Mouse (Mus musculus): ENCODE data around the gene Sema6b. TPM values are rescaled to one million over a fixed set of nuclear protein-coding genes. Genes with fewer than 3 reads are reported as not detected.

The Sema6b gene
- polyA plus RNA-seq, 1 experiment from 2014 or later: 2.5 TPM

GRCm38 (mm10) chr17:56165671-56166070, 25.5 kb upstream of the Sema6b start:
- no peaks in the 10 kb centered on the region for H3K27me3 ChIP-seq
- WGBS: 77% methylated on average over 11 of the region's 11 CpGs
- no peak overlapping the region for H3K4me3 ChIP-seq
- ATAC-seq (ENCODE audit: insufficient number of reproducible peaks, insufficient read depth, low FRiP score, low TSS enrichment, low read depth): no peak
- no peaks in the 10 kb centered on the region for H3K9me3 ChIP-seq
- H3K9ac ChIP-seq: no peak overlapping the region
- no peak overlapping the region for H3K4me2 ChIP-seq
- no peaks in the 10 kb centered on the region for H3K36me3 ChIP-seq
- H3K27ac ChIP-seq: no peak overlapping the region
- peaks cover 21% of the 10 kb centered on the region for H3K4me1 ChIP-seq

DNA sequence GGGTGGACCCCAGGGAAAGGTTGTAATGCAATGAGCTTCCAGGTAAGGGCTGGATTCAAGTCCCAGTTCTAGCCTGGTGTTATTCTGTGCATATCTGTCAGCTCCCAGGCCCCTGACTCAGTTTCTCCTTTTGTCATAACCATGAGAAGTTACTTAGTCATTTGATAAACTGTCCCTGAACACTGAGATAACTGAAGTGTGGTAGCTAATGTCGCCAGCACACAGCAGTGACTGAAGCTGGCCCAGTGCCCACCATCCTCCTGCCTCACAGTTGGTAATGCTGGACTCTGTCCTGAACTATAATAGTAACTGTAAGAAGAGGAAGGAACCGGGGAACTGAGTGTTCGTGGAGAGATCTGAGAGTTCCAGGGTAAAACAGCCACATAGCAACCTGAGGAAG, 24.4 kb upstream of the Sema6b start:
- 83% methylated on average over 3 of the region's 3 CpGs for WGBS
- H3K27ac ChIP-seq: no peak overlapping the region
- H3K27me3 ChIP-seq: no peaks in the 10 kb centered on the region
- no peak overlapping the region for H3K4me2 ChIP-seq
- no peaks in the 10 kb centered on the region for H3K36me3 ChIP-seq
- ATAC-seq (ENCODE audit: insufficient number of reproducible peaks, insufficient read depth, low FRiP score, low TSS enrichment, low read depth): no peak
- H3K9ac ChIP-seq: no peak overlapping the region
- no peak overlapping the region for H3K4me3 ChIP-seq
- no peaks in the 10 kb centered on the region for H3K9me3 ChIP-seq
- H3K4me1 ChIP-seq: peaks cover 15% of the 10 kb centered on the region

GRCm38 (mm10) chr17:56163523-56164102, 23.5 kb upstream of the Sema6b start:
- ATAC-seq (ENCODE audit: insufficient number of reproducible peaks, insufficient read depth, low FRiP score, low TSS enrichment, low read depth): no peak
- no peak overlapping the region for H3K27ac ChIP-seq
- peak overlapping the region; percentile 52 for H3K4me3 ChIP-seq
- H3K4me2 ChIP-seq: peak overlapping the region; percentile 81
- H3K4me1 ChIP-seq: peaks cover 15% of the 10 kb centered on the region
- no peaks in the 10 kb centered on the region; the same call in 1 of the 2 replicates for H3K27me3 ChIP-seq
- H3K9ac ChIP-seq: peak overlapping the region; percentile 17; the same call in 1 of the 2 replicates
- H3K9me3 ChIP-seq: no peaks in the 10 kb centered on the region
- 77% methylated on average over 6 of the region's 6 CpGs for WGBS
- H3K36me3 ChIP-seq: no peaks in the 10 kb centered on the region

DNA sequence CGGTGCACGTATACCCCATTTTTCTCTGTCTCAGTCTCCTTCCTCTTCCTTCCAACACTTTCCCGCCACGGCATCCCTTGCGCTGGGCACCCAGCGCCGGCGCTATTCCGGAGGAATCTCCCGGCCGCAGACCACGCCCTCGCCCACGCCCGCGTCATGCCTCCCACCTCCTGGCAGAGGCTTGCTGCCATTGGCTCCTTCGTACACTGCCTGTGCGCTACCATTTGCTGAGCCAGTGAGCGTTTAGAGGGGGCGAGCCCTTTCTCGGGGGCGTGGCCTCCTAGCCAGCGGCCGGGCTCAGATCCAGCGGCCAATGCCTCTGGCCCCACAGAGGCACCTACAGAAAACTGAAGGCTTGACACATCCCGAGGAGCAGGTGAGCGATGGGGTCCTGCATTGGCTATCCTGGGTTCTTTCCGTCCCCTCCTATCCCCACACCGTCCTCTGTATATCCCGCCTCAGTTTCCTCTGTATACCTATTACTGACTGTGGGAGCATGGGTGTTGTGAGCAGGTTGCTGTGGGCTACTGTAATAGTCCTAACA, 22.2 kb upstream of the Sema6b start, which contains the start of gene Tnfaip8l1:
Gene Tnfaip8l1, plus strand, starts transcription at position 247 of the 544 bp plus-strand sequence.
- WGBS: under 1% methylated on average over 30 of the region's 30 CpGs
- H3K27me3 ChIP-seq: peaks cover 12% of the 10 kb centered on the region
- no peak within 1 kb of the TSS for H3K27ac ChIP-seq
- H3K9me3 ChIP-seq: no peaks in the 10 kb centered on the region
- H3K4me1 ChIP-seq: peaks cover 15% of the 10 kb centered on the region
- no peaks in the 10 kb centered on the region for H3K36me3 ChIP-seq
- peak within 1 kb of the TSS; percentile 81 for H3K4me2 ChIP-seq
- H3K9ac ChIP-seq: peak within 1 kb of the TSS; percentile 66
- H3K4me3 ChIP-seq: peak within 1 kb of the TSS; percentile 52
- peak; percentile 97 for ATAC-seq (ENCODE audit: insufficient number of reproducible peaks, insufficient read depth, low FRiP score, low TSS enrichment, low read depth)

DNA sequence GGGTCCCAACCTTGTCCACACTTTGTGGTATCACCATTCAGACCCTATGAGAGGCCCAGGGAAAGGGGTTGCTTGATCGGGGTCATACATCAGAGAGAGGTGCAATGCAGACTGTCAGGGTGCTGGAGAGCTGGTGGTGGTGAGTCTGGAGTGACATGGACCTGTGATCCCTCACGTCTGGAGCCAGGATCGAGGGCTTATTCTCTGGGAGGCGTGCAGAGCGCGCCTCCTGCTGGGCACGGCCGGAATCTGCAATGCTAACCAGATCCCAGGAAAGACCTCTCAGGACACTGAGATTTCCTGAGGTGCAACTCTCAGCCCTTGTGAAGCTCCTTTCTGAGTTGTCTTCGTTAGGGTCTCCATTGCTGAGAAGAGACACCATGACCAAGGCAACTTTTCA, 19.6 kb upstream of the Sema6b start:
- Histone ChIP-seq H3K9me3 (no peaks in the 10 kb centered on the region), H3K27me3 (peaks cover 28% of the 10 kb centered on the region), H3K4me2 (no peak overlapping the region), H3K4me1 (peaks cover 15% of the 10 kb centered on the region), H3K27ac (no peak overlapping the region), H3K9ac (no peak overlapping the region), H3K36me3 (no peaks in the 10 kb centered on the region), H3K4me3 (no peak overlapping the region)
- WGBS: 3% methylated on average over 9 of the region's 9 CpGs
- ATAC-seq (ENCODE audit: insufficient number of reproducible peaks, insufficient read depth, low FRiP score, low TSS enrichment, low read depth): no peak

DNA sequence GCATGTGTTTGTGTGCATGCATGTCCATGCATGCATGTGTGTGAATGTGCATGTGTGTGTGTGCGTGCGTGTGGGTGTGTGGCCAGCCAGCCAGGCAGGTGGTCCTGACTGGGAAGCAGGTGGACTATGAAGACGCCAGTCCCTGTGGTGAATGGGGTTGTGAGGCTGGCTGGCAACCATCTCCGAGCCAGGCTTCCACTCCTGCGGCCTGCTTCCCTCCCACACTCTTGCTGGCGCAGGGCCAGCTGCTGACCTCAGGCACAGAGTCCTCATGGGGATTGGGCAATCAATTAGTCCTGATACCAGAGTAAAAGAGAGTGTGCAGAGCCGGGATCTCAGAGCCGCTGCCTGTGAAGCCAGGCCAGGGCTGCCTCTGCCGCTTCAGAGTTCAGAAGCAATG, 13.5 kb upstream of the Sema6b start:
- Histone ChIP-seq H3K36me3 (no peaks in the 10 kb centered on the region), H3K27me3 (peaks cover 84% of the 10 kb centered on the region), H3K4me2 (no peak overlapping the region), H3K9me3 (no peaks in the 10 kb centered on the region), H3K9ac (no peak overlapping the region), H3K4me1 (peaks cover 5% of the 10 kb centered on the region), H3K4me3 (no peak overlapping the region), H3K27ac (no peak overlapping the region)
- 42% methylated on average over 9 of the region's 9 CpGs for WGBS
- no peak for ATAC-seq (ENCODE audit: insufficient number of reproducible peaks, insufficient read depth, low FRiP score, low TSS enrichment, low read depth)

- no peak for ATAC-seq (ENCODE audit: insufficient number of reproducible peaks, insufficient read depth, low FRiP score, low TSS enrichment, low read depth)
- Histone ChIP-seq H3K4me2 (no peak overlapping the region), H3K27ac (no peak overlapping the region), H3K36me3 (no peaks in the 10 kb centered on the region), H3K9ac (no peak overlapping the region), H3K9me3 (no peaks in the 10 kb centered on the region), H3K4me1 (peaks cover 9% of the 10 kb centered on the region), H3K27me3 (peaks cover 94% of the 10 kb centered on the region), H3K4me3 (no peak overlapping the region)
- WGBS: 29% methylated on average over 2 of the region's 2 CpGs
These were observed 9.8 kb upstream of the Sema6b start for GRCm38 (mm10) chr17:56149897-56150296.

DNA sequence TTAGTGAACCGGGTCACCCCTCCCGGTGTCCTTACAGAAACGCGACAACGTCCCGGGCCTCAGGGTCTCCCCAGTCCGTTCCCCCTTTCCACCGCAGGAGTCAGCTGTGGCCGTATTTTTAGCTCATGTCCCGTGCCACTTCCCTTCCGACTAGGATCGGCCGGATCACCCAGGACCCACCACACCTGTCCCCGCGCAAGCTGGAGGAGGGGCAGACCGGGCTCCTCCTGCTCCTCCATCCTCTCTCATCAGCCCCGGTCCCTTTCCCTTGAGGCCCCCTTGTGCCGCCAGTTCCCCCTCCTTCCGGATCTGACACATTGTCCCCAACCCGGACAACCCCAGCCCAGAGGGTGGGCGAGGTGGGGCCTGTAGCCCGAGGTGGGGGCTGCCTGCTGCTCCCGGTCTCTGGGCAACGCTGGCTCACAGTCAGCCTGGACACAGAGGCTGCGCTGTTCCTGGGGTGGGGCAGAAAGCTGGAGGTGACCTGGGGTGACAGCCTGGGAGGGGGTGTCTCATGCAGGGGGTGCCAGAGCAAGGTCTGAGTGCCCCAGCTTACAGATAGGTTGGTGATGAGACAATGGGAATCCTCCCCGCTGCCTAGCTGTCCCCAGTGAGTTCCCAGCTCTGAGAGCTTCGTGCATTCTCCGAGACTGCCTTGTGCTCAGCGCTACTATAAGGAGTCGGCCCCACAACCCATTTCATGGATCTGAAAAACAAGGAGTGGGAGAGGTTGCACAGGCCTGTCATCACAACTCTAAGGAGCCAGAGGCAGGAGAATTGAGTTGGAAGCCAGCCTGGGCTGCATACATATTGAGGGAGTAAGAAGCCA, 8.9 kb upstream of the Sema6b start:
- Histone ChIP-seq H3K36me3 (no peaks in the 10 kb centered on the region), H3K9ac (peak overlapping the region; percentile 36; the same call in 1 of the 2 replicates), H3K4me2 (peak overlapping the region; percentile 52), H3K4me3 (peak overlapping the region; percentile 21), H3K4me1 (peaks cover 9% of the 10 kb centered on the region), H3K27ac (no peak overlapping the region), H3K27me3 (peaks cover 94% of the 10 kb centered on the region), H3K9me3 (no peaks in the 10 kb centered on the region)
- ATAC-seq (ENCODE audit: insufficient number of reproducible peaks, insufficient read depth, low FRiP score, low TSS enrichment, low read depth): no peak
- 3% methylated on average over 30 of the region's 30 CpGs for WGBS

- Histone ChIP-seq H3K4me3 (peak overlapping the region; percentile 21), H3K4me2 (peak overlapping the region; percentile 52), H3K9ac (no peak overlapping the region), H3K27ac (no peak overlapping the region), H3K4me1 (peaks cover 9% of the 10 kb centered on the region), H3K36me3 (no peaks in the 10 kb centered on the region), H3K27me3 (peaks cover 94% of the 10 kb centered on the region), H3K9me3 (no peaks in the 10 kb centered on the region)
- WGBS: 18% methylated on average over 9 of the region's 9 CpGs
- no peak for ATAC-seq (ENCODE audit: insufficient number of reproducible peaks, insufficient read depth, low FRiP score, low TSS enrichment, low read depth)
These were observed 8.1 kb upstream of the Sema6b start for GRCm38 (mm10) chr17:56148280-56148679.

GRCm38 (mm10) chr17:56147420-56147819, 7.3 kb upstream of the Sema6b start:
- Histone ChIP-seq H3K9me3 (no peaks in the 10 kb centered on the region), H3K9ac (no peak overlapping the region), H3K4me1 (peaks cover 11% of the 10 kb centered on the region), H3K27ac (no peak overlapping the region), H3K4me2 (no peak overlapping the region), H3K27me3 (peaks cover 96% of the 10 kb centered on the region), H3K36me3 (no peaks in the 10 kb centered on the region), H3K4me3 (no peak overlapping the region)
- ATAC-seq (ENCODE audit: insufficient number of reproducible peaks, insufficient read depth, low FRiP score, low TSS enrichment, low read depth): no peak
- WGBS: 64% methylated on average over 12 of the region's 12 CpGs

- Histone ChIP-seq H3K4me2 (no peak overlapping the region), H3K9me3 (no peaks in the 10 kb centered on the region), H3K4me3 (no peak overlapping the region), H3K27me3 (peaks cover 100% of the 10 kb centered on the region), H3K36me3 (no peaks in the 10 kb centered on the region), H3K4me1 (peaks cover 20% of the 10 kb centered on the region), H3K27ac (no peak overlapping the region), H3K9ac (no peak overlapping the region)
- no peak for ATAC-seq (ENCODE audit: insufficient number of reproducible peaks, insufficient read depth, low FRiP score, low TSS enrichment, low read depth)
- WGBS: 15% methylated on average over 9 of the region's 9 CpGs
These were observed 6.0 kb upstream of the Sema6b start for GRCm38 (mm10) chr17:56146131-56146530.

- Histone ChIP-seq H3K4me3 (no peak overlapping the region), H3K4me2 (no peak overlapping the region), H3K9ac (no peak overlapping the region), H3K27me3 (peaks cover 100% of the 10 kb centered on the region), H3K9me3 (no peaks in the 10 kb centered on the region), H3K27ac (no peak overlapping the region), H3K4me1 (peaks cover 21% of the 10 kb centered on the region), H3K36me3 (no peaks in the 10 kb centered on the region)
- ATAC-seq (ENCODE audit: insufficient number of reproducible peaks, insufficient read depth, low FRiP score, low TSS enrichment, low read depth): no peak
- 73% methylated on average over 9 of the region's 9 CpGs for WGBS
These were observed 4.4 kb upstream of the Sema6b start for GRCm38 (mm10) chr17:56144546-56144945.
